Mouse (Mus musculus) spleen, adult 2 months (tissue): ENCODE data around the gene Agr2.

Source experiments
- CTCF ChIP-seq: fragments of 200-500 bp; IDR thresholded peaks from 2 replicates; pipeline ENCODE4 v1.5.1; 2011; ENCODE audit warnings: mild to moderate bottlenecking, inconsistent platforms; ENCODE audit not compliant: insufficient read depth, insufficient read length, insufficient replicate concordance; ENCODE audit errors: extremely low read depth
- POLR2A ChIP-seq: fragments of 200-500 bp; IDR thresholded peaks from 2 replicates; pipeline ENCODE4 v1.6.1; 2011; ENCODE audit warnings: low read depth, low read length, inconsistent platforms

GRCm38 (mm10) chr12:36013216-36013910, 20.7 kb downstream of the Agr2 start:
- TF ChIP-seq CTCF (no peak), POLR2A (no peak)
